Mouse (Mus musculus) embryonic facial prominence, embryonic 14.5 days (tissue): Measurements from ENCODE around the gene Rtn4rl2. TPM values are rescaled to one million over a fixed set of nuclear protein-coding genes. Genes with fewer than 3 reads are reported as not detected.

Experiments
- ATAC-seq: fragments of 200-750 bp; cut with Nextera tagmentation; 2 replicates; pipeline ENCODE4 v1.8.0; 2017; ENCODE audit warnings: low read depth, moderate number of reproducible peaks, moderate TSS enrichment
- DNase-seq: peaks from one replicate; pipeline ENCODE4 v3.0.0-alpha.2; 2015; ENCODE audit warnings: low spot score
- H3K27ac ChIP-seq: fragments of 300-500 bp; sonication (generic); replicated peaks from 2 replicates; pipeline ENCODE4 v1.5.1; 2014; ENCODE audit warnings: low read depth, mild to moderate bottlenecking, low read length, moderate library complexity
- H3K27me3 ChIP-seq: fragments of 300-500 bp; sonication (generic); replicated peaks from 2 replicates; pipeline ENCODE4 v1.6.1; 2014; ENCODE audit warnings: low read length; ENCODE audit not compliant: control insufficient read depth, insufficient read depth
- H3K36me3 ChIP-seq: fragments of 300-500 bp; sonication (generic); 2 replicates; pipeline ENCODE4 v1.6.1; 2014; ENCODE audit warnings: low read length, mixed read lengths; ENCODE audit not compliant: control insufficient read depth, insufficient read depth
- H3K4me1 ChIP-seq: fragments of 300-500 bp; sonication (generic); 2 replicates; pipeline ENCODE4 v1.6.1; 2014; ENCODE audit warnings: antibody characterized with exemption, low read length; ENCODE audit not compliant: control insufficient read depth, insufficient read depth
- H3K4me2 ChIP-seq: fragments of 300-500 bp; sonication (generic); 2 replicates; pipeline ENCODE4 v1.6.1; 2014; ENCODE audit warnings: low read depth, mild to moderate bottlenecking, low read length, moderate library complexity, mixed read lengths
- H3K4me3 ChIP-seq: fragments of 300-500 bp; sonication (generic); 2 replicates; pipeline ENCODE4 v1.5.1; 2014; ENCODE audit warnings: low read depth, mild to moderate bottlenecking, low read length
- H3K9ac ChIP-seq: fragments of 300-500 bp; sonication (generic); 2 replicates; pipeline ENCODE4 v1.6.1; 2014; ENCODE audit warnings: low read depth, mild to moderate bottlenecking, low read length, moderate library complexity, mixed read lengths
- H3K9me3 ChIP-seq: fragments of 300-500 bp; sonication (generic); 2 replicates; pipeline ENCODE4 v1.6.1; 2016; ENCODE audit warnings: low read length; ENCODE audit not compliant: control insufficient read depth
- WGBS: fragments of 180-500 bp; shearing (Covaris S2); extraction: QIAGEN DNeasy Blood & Tissue Kit; methylation state at CpG from one replicate; pipeline ENCODE4 v1.1.7; 2014; 5-methylcytosine and 5-hydroxymethylcytosine counted together
- polyA plus RNA-seq: library from polyadenylated mRNA; unstranded; fragments of >200 nt; fragmentation: Nextera tagmentation; extraction: Ambion mirVana; gene quantifications from 2 replicates; pipeline ENCODE4 v1.2.1, GENCODE M21; 2014

Gene Rtn4rl2
- polyA plus RNA-seq, 1 experiment from 2014 or later: 3.4 TPM

DNA sequence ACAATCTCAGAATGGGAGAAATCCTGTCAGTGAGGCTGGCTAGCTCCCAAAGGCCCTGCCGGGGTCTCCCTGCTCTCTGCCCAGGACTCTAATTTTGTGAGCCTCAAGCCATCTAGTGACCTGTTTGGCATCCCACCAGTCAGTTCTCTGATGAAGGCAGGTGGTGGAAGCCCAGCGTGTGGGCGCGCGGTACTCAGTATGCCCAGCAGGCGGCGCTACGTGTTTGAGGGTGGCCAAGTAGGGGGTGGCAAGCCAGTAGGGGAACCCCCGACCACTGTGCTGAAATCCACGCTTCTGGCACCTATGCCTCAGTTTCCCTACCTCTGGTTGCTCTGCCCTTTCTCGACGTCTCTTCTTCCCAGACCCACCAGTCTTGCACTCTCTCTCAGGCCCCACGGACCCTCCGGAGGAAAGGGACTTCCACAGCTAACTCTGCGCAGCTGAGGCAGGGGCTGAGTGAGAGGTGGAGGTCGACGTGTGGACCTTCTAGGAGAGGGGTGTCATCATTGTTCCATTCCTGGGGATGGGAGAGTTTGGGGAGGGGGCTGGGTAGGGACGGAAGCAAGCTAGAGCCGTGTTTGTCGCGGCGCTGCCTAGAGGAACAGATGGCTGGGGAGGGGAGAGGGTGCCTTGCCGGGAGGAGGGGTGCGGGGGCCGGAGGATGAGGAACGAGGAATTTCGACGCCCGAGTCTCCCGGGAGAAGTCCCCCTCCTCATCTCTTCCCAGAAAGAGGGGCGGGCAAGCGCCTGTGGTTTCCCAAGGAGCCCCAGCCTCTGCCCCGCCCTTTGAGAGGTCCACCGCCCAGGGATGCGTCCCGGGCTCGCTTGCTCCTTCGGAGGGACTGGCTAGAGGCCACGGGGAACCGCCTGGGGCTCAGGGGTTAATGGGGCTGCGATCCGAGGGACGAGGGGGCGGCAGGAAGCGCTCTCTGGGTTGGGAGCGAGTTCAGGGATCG is 20.6 kb downstream of the Rtn4rl2 start:
- 2% methylated on average over 33 of the region's 47 CpGs for WGBS

GRCm38 (mm10) chr2:84862231-84862630 is 24.3 kb downstream of the Rtn4rl2 start:
- Histone ChIP-seq H3K4me2 (no peak overlapping the region), H3K27me3 (peaks cover 19% of the 10 kb centered on the region), H3K9ac (no peak overlapping the region), H3K27ac (no peak overlapping the region), H3K4me3 (no peak overlapping the region), H3K36me3 (peaks cover 30% of the 10 kb centered on the region; the same call in 1 of the 2 replicates), H3K4me1 (peaks cover 9% of the 10 kb centered on the region; the same call in 1 of the 2 replicates), H3K9me3 (no peaks in the 10 kb centered on the region)
- 78% methylated on average over 3 of the region's 3 CpGs for WGBS
- ATAC-seq (no peak), DNase-seq (no peak)

More for the DNA sequence above, 20.6 kb downstream of the Rtn4rl2 start:
- no peak overlapping the region for H3K27ac ChIP-seq
- peaks cover 6% of the 10 kb centered on the region; the same call in 1 of the 2 replicates for H3K36me3 ChIP-seq
- DNase-seq (peak; percentile 33), ATAC-seq (peak; percentile 39)
- peak overlapping the region; percentile 56 for H3K9ac ChIP-seq
- peak overlapping the region; percentile 40 for H3K4me3 ChIP-seq
- peaks cover 41% of the 10 kb centered on the region for H3K27me3 ChIP-seq
- peak overlapping the region; percentile 79 for H3K4me2 ChIP-seq
- no peaks in the 10 kb centered on the region for H3K9me3 ChIP-seq
- peaks cover 9% of the 10 kb centered on the region; the same call in 1 of the 2 replicates for H3K4me1 ChIP-seq

GRCm38 (mm10) chr2:84861430-84861829 is 25.1 kb downstream of the Rtn4rl2 start:
- 71% methylated on average over 3 of the region's 3 CpGs for WGBS
- Histone ChIP-seq H3K9ac (no peak overlapping the region), H3K36me3 (peaks cover 33% of the 10 kb centered on the region; the same call in 1 of the 2 replicates), H3K9me3 (no peaks in the 10 kb centered on the region), H3K27ac (no peak overlapping the region), H3K4me3 (no peak overlapping the region), H3K27me3 (peaks cover 11% of the 10 kb centered on the region), H3K4me2 (no peak overlapping the region), H3K4me1 (peaks cover 7% of the 10 kb centered on the region; the same call in 1 of the 2 replicates)
- no peak for ATAC-seq
- no peak for DNase-seq

DNA sequence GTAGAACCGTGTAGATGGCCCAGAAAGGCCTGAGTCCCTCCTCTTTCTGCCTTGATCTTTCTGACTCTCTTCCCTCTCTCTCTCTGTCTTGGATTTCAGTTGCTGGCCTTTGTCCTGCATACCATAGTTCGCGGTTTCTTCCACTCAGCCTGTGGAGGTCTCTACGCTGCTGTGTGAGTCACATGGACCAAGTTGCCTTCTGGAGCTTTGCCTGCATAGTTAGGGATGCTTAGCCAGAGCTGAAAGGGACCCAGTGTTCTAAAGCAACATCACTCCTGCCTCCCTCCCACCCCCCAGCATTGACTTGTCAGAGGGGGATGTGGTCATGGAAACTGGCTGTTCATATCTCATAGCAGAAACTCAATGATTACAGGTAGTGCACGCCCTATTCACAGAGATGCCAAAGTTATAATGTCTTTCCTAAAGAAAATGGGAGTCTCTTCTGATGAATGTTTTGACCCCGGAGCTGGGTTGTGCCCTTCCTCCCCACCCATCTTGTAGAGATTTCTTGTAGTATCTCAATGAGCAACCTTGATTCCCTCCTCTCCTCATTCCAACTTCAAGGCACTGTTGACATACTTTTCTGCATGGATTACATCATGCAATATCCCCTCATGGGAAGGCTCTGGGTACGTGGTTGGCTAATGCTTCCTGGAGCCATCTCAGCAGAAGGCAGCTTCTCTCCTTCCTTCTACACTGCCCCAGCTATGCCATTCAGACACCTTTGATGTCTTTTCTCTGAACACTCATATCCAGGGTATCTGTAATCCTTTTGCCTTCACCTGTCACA is 26.3 kb downstream of the Rtn4rl2 start:
- Histone ChIP-seq H3K4me3 (no peak overlapping the region), H3K27ac (no peak overlapping the region), H3K4me1 (no peaks in the 10 kb centered on the region), H3K27me3 (no peaks in the 10 kb centered on the region), H3K9ac (no peak overlapping the region), H3K36me3 (peaks cover 36% of the 10 kb centered on the region; the same call in 1 of the 2 replicates), H3K4me2 (no peak overlapping the region), H3K9me3 (no peaks in the 10 kb centered on the region)
- no peak for ATAC-seq
- peak; percentile 38 for DNase-seq
- WGBS: 76% methylated on average over 7 of the region's 7 CpGs

DNA sequence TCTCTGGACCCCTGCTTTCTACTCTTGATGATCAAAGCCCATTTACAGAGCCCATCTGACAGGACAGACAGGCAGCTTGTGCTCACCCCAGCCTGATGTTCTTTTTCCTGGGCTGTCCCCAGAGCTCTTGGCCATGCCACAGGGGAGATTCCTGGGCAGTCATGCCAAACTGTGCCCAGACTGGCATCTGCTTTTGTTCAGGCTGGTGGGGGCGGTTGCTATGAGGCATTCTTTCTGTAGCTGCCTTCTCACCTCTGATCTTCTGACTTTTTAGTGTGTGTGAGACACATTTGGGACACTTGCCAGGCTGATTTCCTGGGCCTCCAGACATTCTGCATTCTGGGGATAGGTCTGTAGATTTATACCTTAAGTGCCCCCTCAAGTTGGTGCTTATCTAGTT is 28.0 kb downstream of the Rtn4rl2 start:
- H3K36me3 ChIP-seq: peaks cover 36% of the 10 kb centered on the region; the same call in 1 of the 2 replicates
- no peak for DNase-seq
- no peaks in the 10 kb centered on the region for H3K4me1 ChIP-seq
- ATAC-seq: no peak
- H3K9ac ChIP-seq: no peak overlapping the region
- H3K4me2 ChIP-seq: no peak overlapping the region
- no peak overlapping the region for H3K27ac ChIP-seq
- whole genome bisulfite sequencing: 81% methylated on average over 1 of the region's 1 CpGs
- no peaks in the 10 kb centered on the region for H3K9me3 ChIP-seq
- H3K27me3 ChIP-seq: no peaks in the 10 kb centered on the region
- no peak overlapping the region for H3K4me3 ChIP-seq

GRCm38 (mm10) chr2:84855732-84856131 is 30.8 kb downstream of the Rtn4rl2 start:
- Histone ChIP-seq H3K36me3 (peaks cover 38% of the 10 kb centered on the region; the same call in 1 of the 2 replicates), H3K4me2 (no peak overlapping the region), H3K4me1 (no peaks in the 10 kb centered on the region; the same call in 1 of the 2 replicates), H3K27ac (no peak overlapping the region), H3K27me3 (no peaks in the 10 kb centered on the region), H3K4me3 (no peak overlapping the region), H3K9ac (no peak overlapping the region), H3K9me3 (no peaks in the 10 kb centered on the region)
- 43% methylated on average over 2 of the region's 2 CpGs for WGBS
- peak; percentile 87 for ATAC-seq
- DNase-seq: peak; percentile 82

DNA sequence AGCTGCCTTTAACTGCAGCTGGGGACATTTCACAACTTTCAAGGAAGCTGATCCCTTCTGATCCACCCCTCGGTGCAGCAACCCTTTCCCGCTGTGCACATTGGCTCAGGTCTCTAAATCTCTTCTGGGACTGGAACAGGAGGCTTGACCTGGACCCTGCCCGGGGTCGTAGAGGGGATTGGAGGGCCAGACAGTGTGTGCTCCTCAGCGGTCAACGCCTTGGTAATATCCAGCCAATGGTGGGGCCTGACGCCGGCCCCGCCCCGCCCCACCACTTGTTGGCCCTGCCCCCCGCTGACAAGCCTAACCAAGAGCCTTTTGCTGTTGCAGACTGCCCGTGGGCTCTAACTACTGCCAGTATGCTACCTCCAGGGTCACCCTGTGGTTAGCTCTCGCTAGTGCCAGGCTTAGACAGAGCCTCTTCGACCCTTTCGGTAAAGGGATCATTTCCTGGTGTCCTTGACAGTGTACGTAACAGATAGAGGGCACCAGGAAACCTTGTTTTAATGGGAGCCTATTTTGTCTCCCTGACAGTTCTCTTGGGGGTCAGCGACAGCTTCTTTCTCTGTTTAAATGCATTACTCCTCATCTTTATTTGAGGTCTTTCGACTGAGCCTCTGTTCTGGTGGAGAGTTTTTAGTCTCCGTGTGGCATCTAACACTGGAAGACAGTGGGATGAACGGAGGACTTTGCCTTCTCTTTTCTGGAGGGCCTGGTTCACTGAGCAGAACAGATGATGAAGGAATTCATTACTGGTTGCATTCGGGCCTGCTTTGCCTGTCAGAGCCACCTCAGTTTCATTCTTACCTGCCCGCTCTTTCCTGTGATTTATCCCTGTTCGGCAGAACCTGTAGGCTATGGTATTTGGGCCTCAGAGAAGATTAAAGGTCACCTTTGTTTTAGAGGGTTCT is 35.1 kb downstream of the Rtn4rl2 start:
- Histone ChIP-seq H3K4me1 (no peaks in the 10 kb centered on the region; the same call in 1 of the 2 replicates), H3K27me3 (no peaks in the 10 kb centered on the region), H3K9ac (no peak overlapping the region), H3K9me3 (no peaks in the 10 kb centered on the region), H3K27ac (no peak overlapping the region), H3K4me2 (peak overlapping the region; percentile 36), H3K4me3 (no peak overlapping the region), H3K36me3 (peaks cover 22% of the 10 kb centered on the region; the same call in 1 of the 2 replicates)
- DNase-seq (no peak), ATAC-seq (peak; percentile 33; the same call in 1 of the 2 replicates)
- WGBS: 38% methylated on average over 19 of the region's 23 CpGs
